Mouse (Mus musculus): ENCODE results near the gene Zmynd8. TPM values are rescaled to one million over a fixed set of nuclear protein-coding genes. Genes with fewer than 3 reads are reported as not detected.

The Zmynd8 gene
- polyA plus RNA-seq, 1 experiment, result 20.7 TPM

GRCm38 (mm10) chr2:165792431-165793282, 106.2 kb downstream of the Zmynd8 start:
- no peaks in the 10 kb centered on the region for H3K79me2 ChIP-seq (ENCODE audit: control insufficient read depth, insufficient read depth)
- H3K36me3 ChIP-seq (ENCODE audit: control insufficient read depth, insufficient read depth), result peaks cover 76% of the 10 kb centered on the region
- no peak overlapping the region for H3K4me3 ChIP-seq (ENCODE audit: insufficient read depth, poor library complexity, severe bottlenecking)
- H3K79me3 ChIP-seq (ENCODE audit: low read depth), result no peaks in the 10 kb centered on the region
- H3K27me3 ChIP-seq (ENCODE audit: control insufficient read depth, insufficient read depth, insufficient read length), result no peaks in the 10 kb centered on the region
- H3ac ChIP-seq (ENCODE audit: control insufficient read depth, insufficient read length, low read depth), result no peak overlapping the region
- TF ChIP-seq USF1 (IDR thresholded peaks at IDR 0.05; ENCODE audit: low read depth), result no peak
- TF ChIP-seq CEBPB (IDR thresholded peaks at IDR 0.05; ENCODE audit: low read depth), result no peak
- no peak for TF ChIP-seq CTCF (IDR thresholded peaks at IDR 0.05; ENCODE audit: control insufficient read depth, insufficient read depth, insufficient read length)
- TF ChIP-seq FOSL1 (IDR thresholded peaks at IDR 0.05; ENCODE audit: insufficient read depth, low read length, poor library complexity, severe bottlenecking), result no peak
- TF ChIP-seq MYOG (IDR thresholded peaks at IDR 0.05; ENCODE audit: control insufficient read depth, extremely low read depth, insufficient read length), result no peak
- no peak for TF ChIP-seq MAX (IDR thresholded peaks at IDR 0.05)
- TF ChIP-seq MYOD1 (IDR thresholded peaks at IDR 0.05; ENCODE audit: control insufficient read depth, insufficient read length, low read depth), result no peak

GRCm38 (mm10) chr2:165791657-165792056, 107.2 kb downstream of the Zmynd8 start:
- no peak for TF ChIP-seq MYOD1 (IDR thresholded peaks at IDR 0.05; ENCODE audit: control insufficient read depth, insufficient read length, low read depth)
- no peak for TF ChIP-seq CEBPB (IDR thresholded peaks at IDR 0.05; ENCODE audit: low read depth)
- no peak for TF ChIP-seq FOSL1 (IDR thresholded peaks at IDR 0.05; ENCODE audit: insufficient read depth, low read length, poor library complexity, severe bottlenecking)
- no peak for TF ChIP-seq MYOG (IDR thresholded peaks at IDR 0.05; ENCODE audit: control insufficient read depth, extremely low read depth, insufficient read length)
- no peak for TF ChIP-seq MAX (IDR thresholded peaks at IDR 0.05)
- TF ChIP-seq CTCF (IDR thresholded peaks at IDR 0.05; ENCODE audit: control insufficient read depth, insufficient read depth, insufficient read length), result no peak
- TF ChIP-seq USF1 (IDR thresholded peaks at IDR 0.05; ENCODE audit: low read depth), result no peak
- H3K79me3 ChIP-seq (ENCODE audit: low read depth), result no peaks in the 10 kb centered on the region
- peaks cover 76% of the 10 kb centered on the region for H3K36me3 ChIP-seq (ENCODE audit: control insufficient read depth, insufficient read depth)
- H3K4me3 ChIP-seq (ENCODE audit: insufficient read depth, poor library complexity, severe bottlenecking), result no peak overlapping the region
- no peaks in the 10 kb centered on the region for H3K79me2 ChIP-seq (ENCODE audit: control insufficient read depth, insufficient read depth)
- no peaks in the 10 kb centered on the region for H3K27me3 ChIP-seq (ENCODE audit: control insufficient read depth, insufficient read depth, insufficient read length)
- H3ac ChIP-seq (ENCODE audit: control insufficient read depth, insufficient read length, low read depth), result no peak overlapping the region

- Histone ChIP-seq H3K79me2 (ENCODE audit: control insufficient read depth, insufficient read depth) (no peaks in the 10 kb centered on the region), H3K27me3 (ENCODE audit: control insufficient read depth, insufficient read depth, insufficient read length) (no peaks in the 10 kb centered on the region), H3K36me3 (ENCODE audit: control insufficient read depth, insufficient read depth) (peaks cover 80% of the 10 kb centered on the region), H3K79me3 (ENCODE audit: low read depth) (no peaks in the 10 kb centered on the region), H3K4me3 (ENCODE audit: insufficient read depth, poor library complexity, severe bottlenecking) (no peak overlapping the region), H3ac (ENCODE audit: control insufficient read depth, insufficient read length, low read depth) (no peak overlapping the region)
- TF ChIP-seq USF1 (IDR thresholded peaks at IDR 0.05; ENCODE audit: low read depth), result no peak
- TF ChIP-seq MYOD1 (IDR thresholded peaks at IDR 0.05; ENCODE audit: control insufficient read depth, insufficient read length, low read depth), result no peak
- no peak for TF ChIP-seq CEBPB (IDR thresholded peaks at IDR 0.05; ENCODE audit: low read depth)
- TF ChIP-seq FOSL1 (IDR thresholded peaks at IDR 0.05; ENCODE audit: insufficient read depth, low read length, poor library complexity, severe bottlenecking), result no peak
- TF ChIP-seq MYOG (IDR thresholded peaks at IDR 0.05; ENCODE audit: control insufficient read depth, extremely low read depth, insufficient read length), result no peak
- no peak for TF ChIP-seq MAX (IDR thresholded peaks at IDR 0.05)
- no peak for TF ChIP-seq CTCF (IDR thresholded peaks at IDR 0.05; ENCODE audit: control insufficient read depth, insufficient read depth, insufficient read length)
Observed at GRCm38 (mm10) chr2:165791026-165791425, 107.8 kb downstream of the Zmynd8 start.

GRCm38 (mm10) chr2:165789667-165790066, 109.1 kb downstream of the Zmynd8 start:
- no peaks in the 10 kb centered on the region for H3K79me2 ChIP-seq (ENCODE audit: control insufficient read depth, insufficient read depth)
- TF ChIP-seq FOSL1 (IDR thresholded peaks at IDR 0.05; ENCODE audit: insufficient read depth, low read length, poor library complexity, severe bottlenecking) (no peak), MYOG (IDR thresholded peaks at IDR 0.05; ENCODE audit: control insufficient read depth, extremely low read depth, insufficient read length) (no peak), CEBPB (IDR thresholded peaks at IDR 0.05; ENCODE audit: low read depth) (no peak), MYOD1 (IDR thresholded peaks at IDR 0.05; ENCODE audit: control insufficient read depth, insufficient read length, low read depth) (no peak), CTCF (IDR thresholded peaks at IDR 0.05; ENCODE audit: control insufficient read depth, insufficient read depth, insufficient read length) (no peak), MAX (IDR thresholded peaks at IDR 0.05) (no peak), USF1 (IDR thresholded peaks at IDR 0.05; ENCODE audit: low read depth) (no peak)
- H3ac ChIP-seq (ENCODE audit: control insufficient read depth, insufficient read length, low read depth), result no peak overlapping the region
- no peaks in the 10 kb centered on the region for H3K27me3 ChIP-seq (ENCODE audit: control insufficient read depth, insufficient read depth, insufficient read length)
- H3K4me3 ChIP-seq (ENCODE audit: insufficient read depth, poor library complexity, severe bottlenecking), result no peak overlapping the region
- H3K79me3 ChIP-seq (ENCODE audit: low read depth), result no peaks in the 10 kb centered on the region
- H3K36me3 ChIP-seq (ENCODE audit: control insufficient read depth, insufficient read depth), result peaks cover 91% of the 10 kb centered on the region

GRCm38 (mm10) chr2:165788796-165789195, 110.0 kb downstream of the Zmynd8 start:
- TF ChIP-seq CEBPB (IDR thresholded peaks at IDR 0.05; ENCODE audit: low read depth) (no peak), MYOG (IDR thresholded peaks at IDR 0.05; ENCODE audit: control insufficient read depth, extremely low read depth, insufficient read length) (no peak), MYOD1 (IDR thresholded peaks at IDR 0.05; ENCODE audit: control insufficient read depth, insufficient read length, low read depth) (no peak), USF1 (IDR thresholded peaks at IDR 0.05; ENCODE audit: low read depth) (no peak)
- Histone ChIP-seq H3ac (ENCODE audit: control insufficient read depth, insufficient read length, low read depth) (no peak overlapping the region), H3K4me3 (ENCODE audit: insufficient read depth, poor library complexity, severe bottlenecking) (no peak overlapping the region), H3K79me2 (ENCODE audit: control insufficient read depth, insufficient read depth) (no peaks in the 10 kb centered on the region), H3K27me3 (ENCODE audit: control insufficient read depth, insufficient read depth, insufficient read length) (no peaks in the 10 kb centered on the region), H3K79me3 (ENCODE audit: low read depth) (no peaks in the 10 kb centered on the region), H3K36me3 (ENCODE audit: control insufficient read depth, insufficient read depth) (peaks cover 89% of the 10 kb centered on the region)
